8 mouse cellular contexts compared by ENCODE assay signal in genomic region chrX:71556965-71557491, GRCm38 (mm10). TPM values are rescaled to one million over a fixed set of nuclear protein-coding genes. Genes with fewer than 3 reads are reported as not detected.
DNase-seq lines count a peak whose midpoint lies in the region; ATAC-seq and TF ChIP-seq lines count a peak whose summit lies in the region.

No protein-coding gene starts in this region.

- no peaks in the 10 kb centered on the region for H3K9me3 ChIP-seq in MEL (replicated peaks; ENCODE audit: insufficient read depth, low read length)
- H3K9me3 ChIP-seq in embryonic facial prominence, embryonic 14.5 days (ENCODE audit: control insufficient read depth, low read length): no peaks in the 10 kb centered on the region
- H3K9me3 ChIP-seq in midbrain, embryonic 15.5 days: no peaks in the 10 kb centered on the region

- H3K79me2 ChIP-seq in MEL (ENCODE audit: control insufficient read depth, insufficient read depth, low read length, poor library complexity): peaks cover 11% of the 10 kb centered on the region

- no peak for TF ChIP-seq POLR2A in MEL (IDR thresholded peaks at IDR 0.05; ENCODE audit: control insufficient read depth in 1 of 2, insufficient read depth in 1 of 2, low read depth in 1 of 2, low read length in 2 of 2, poor library complexity in 1 of 2)

- DNase-seq in left cerebral cortex, postnatal 36 days (ENCODE audit: low spot score in 2 of 2): peak; percentile 4
- DNase-seq in left cerebral cortex, adult 11 months (ENCODE audit: low spot score): no peak
- DNase-seq in MEL (ENCODE audit: low read depth, low spot score): no peak
- no peak for DNase-seq in embryonic facial prominence, embryonic 14.5 days (ENCODE audit: low spot score)
- DNase-seq in induced T-regulatory cell, adult 2 months (ENCODE audit: low read depth): peak; percentile 15
- DNase-seq in cerebellum, postnatal 36 days: no peak
- DNase-seq in cerebellum, adult 9-10 months: no peak

- peak overlapping the region; percentile 70 to 87 for H3K4me3 ChIP-seq in MEL (ENCODE audit: control insufficient read depth in 1 of 2, insufficient read depth in 1 of 2, low read depth in 2 of 2, low read length in 2 of 2)
- peak overlapping the region; percentile 62 for H3K4me3 ChIP-seq in embryonic facial prominence, embryonic 14.5 days (ENCODE audit: low read depth, low read length)
- H3K4me3 ChIP-seq in midbrain, embryonic 15.5 days: peak overlapping the region; percentile 72

- no peak for ATAC-seq in embryonic facial prominence, embryonic 14.5 days (ENCODE audit: low read depth)
- ATAC-seq in midbrain, embryonic 15.5 days (replicated peaks): no peak

- peaks cover 3 to 4% of the 10 kb centered on the region in 2 experiments; a peak in 1 of 4 replicates for H3K4me1 ChIP-seq in MEL (ENCODE audit: control insufficient read depth in 1 of 2, insufficient read depth in 2 of 2, low read length in 2 of 2)
- H3K4me1 ChIP-seq in embryonic facial prominence, embryonic 14.5 days (ENCODE audit: control insufficient read depth, insufficient read depth, low read length): no peaks in the 10 kb centered on the region
- peaks cover 3% of the 10 kb centered on the region for H3K4me1 ChIP-seq in midbrain, embryonic 15.5 days

- intact Hi-C loops in left cerebral cortex, postnatal 36 days (cut with DNase I): loop anchor here (5.0 kb wide), 2 partner anchors 65 to 130 kb away; partner anchors contain the start of gene Cd99l2

- no peak for TF ChIP-seq RAD21 in MEL (IDR thresholded peaks at IDR 0.05; ENCODE audit: low read depth, low read length)

- TF ChIP-seq EP300 in MEL (IDR thresholded peaks at IDR 0.05; ENCODE audit: low read depth in 1 of 2, low read length in 2 of 2): no peak

- no peaks in the 10 kb centered on the region for H3K27me3 ChIP-seq in MEL (ENCODE audit: control insufficient read depth in 1 of 2, insufficient read depth in 2 of 2, low read length in 2 of 2)
- H3K27me3 ChIP-seq in embryonic facial prominence, embryonic 14.5 days (replicated peaks; ENCODE audit: control insufficient read depth, insufficient read depth, low read length): no peaks in the 10 kb centered on the region
- no peaks in the 10 kb centered on the region for H3K27me3 ChIP-seq in midbrain, embryonic 15.5 days (replicated peaks)

- 27% methylated on average over 19 of the region's 37 CpGs for WGBS in embryonic facial prominence, embryonic 14.5 days
- 26% methylated on average over 24 of the region's 37 CpGs for WGBS in midbrain, embryonic 15.5 days

- no peak overlapping the region for H3K27ac ChIP-seq in MEL (ENCODE audit: control insufficient read depth, low read depth, low read length)
- peak overlapping the region; percentile 92 for H3K27ac ChIP-seq in embryonic facial prominence, embryonic 14.5 days (replicated peaks; ENCODE audit: low read depth, low read length)
- H3K27ac ChIP-seq in midbrain, embryonic 15.5 days: peak overlapping the region; percentile 96

- H3K36me3 ChIP-seq in MEL (ENCODE audit: control insufficient read depth in 1 of 2, insufficient read depth in 2 of 2, low read length in 2 of 2): peaks cover 2 to 14% of the 10 kb centered on the region in 2 experiments
- H3K36me3 ChIP-seq in embryonic facial prominence, embryonic 14.5 days (ENCODE audit: control insufficient read depth, insufficient read depth, low read length): peaks cover 18% of the 10 kb centered on the region
- no peaks in the 10 kb centered on the region for H3K36me3 ChIP-seq in midbrain, embryonic 15.5 days (replicated peaks)

- TF ChIP-seq CTCF in MEL (IDR thresholded peaks at IDR 0.05 in 2 of 3, conservative IDR thresholded peaks at IDR 0.05 in 1 of 3; ENCODE audit: control insufficient read depth in 1 of 3, insufficient read depth in 1 of 3, low read depth in 2 of 3, low read length in 3 of 3, poor library complexity in 1 of 3, severe bottlenecking in 1 of 3): no peak

- H3K4me2 ChIP-seq in embryonic facial prominence, embryonic 14.5 days (ENCODE audit: low read depth, low read length): peak overlapping the region; percentile 57
- H3K4me2 ChIP-seq in midbrain, embryonic 15.5 days: peak overlapping the region; percentile 47

- peak overlapping the region; percentile 89 for H3K9ac ChIP-seq in MEL (ENCODE audit: control insufficient read depth, low read depth, low read length, poor library complexity, severe bottlenecking)
- peak overlapping the region; percentile 89 for H3K9ac ChIP-seq in embryonic facial prominence, embryonic 14.5 days (ENCODE audit: low read depth, low read length)
- H3K9ac ChIP-seq in midbrain, embryonic 15.5 days: peak overlapping the region; percentile 82

TF ChIP-seq in MEL, 35 proteins besides CTCF, POLR2A, EP300 and RAD21:
- TF ChIP-seq GABPA (IDR thresholded peaks at IDR 0.05; ENCODE audit: low read depth, low read length): no peak
- TF ChIP-seq SIN3A (IDR thresholded peaks at IDR 0.05; ENCODE audit: low read length): peak; percentile 16; the same call in 1 of the 2 replicates
- no peak for TF ChIP-seq MYB (IDR thresholded peaks at IDR 0.05; ENCODE audit: low read depth, low read length)
- TF ChIP-seq MYC (IDR thresholded peaks at IDR 0.05; ENCODE audit: low read depth, low read length): no peak
- no peak for TF ChIP-seq ZKSCAN1 (IDR thresholded peaks at IDR 0.05; ENCODE audit: low read depth, low read length)
TF ChIP-seq in MEL: peak in this region for 1.

RNA-seq across cellular contexts. Expression of gene Hmgb3, which starts 1.3 kb away (rescaled TPM):
- 10 to 100 TPM; 35.0 to 42.2 TPM for total RNA-seq in left cerebral cortex, postnatal 36 days (2021)
- 110 and 127 TPM in 2 replicates for total RNA-seq in MEL (2012; rRNA removed)
- 100 to 1,000 TPM in 1 of 2 experiments, not detected in 1; 181 TPM for polyA plus RNA-seq in MEL (2012; ENCODE audit: insufficient read depth in 1 of 2, insufficient read length in 2 of 2, low read depth in 1 of 2, low replicate concordance in 2 of 2, missing spikeins in 1 of 2)
- polyA plus RNA-seq in embryonic facial prominence, embryonic 14.5 days (2014; fragmentation: Nextera tagmentation; extraction: Ambion mirVana): 122 and 159 TPM in 2 replicates
- 533 and 542 TPM in 2 replicates for polyA plus RNA-seq in midbrain, embryonic 15.5 days (2015; fragmentation: Nextera tagmentation; extraction: Ambion mirVana)

Comparison
In these comparisons a context has a peak if more than half of its experiments do, and no peak if none do; other contexts are left out.
1. DNase-seq: peak in left cerebral cortex, postnatal 36 days (2 of 2) and induced T-regulatory cell, adult 2 months (single experiment); none in left cerebral cortex, adult 11 months (single experiment), MEL (single experiment), embryonic facial prominence, embryonic 14.5 days (single experiment), cerebellum, postnatal 36 days (0 of 2) and cerebellum, adult 9-10 months (single experiment).
2. Peak in every context shown above with its lines, with median percentiles within 50 percentile points of each other: H3K4me3 ChIP-seq and H3K9ac ChIP-seq.